Mouse (Mus musculus) heart, embryonic 13.5 days (tissue): ENCODE measurements at regions not wholly inside any gene's neighbourhood (a gene's known extent, or its start where the extent isn't known, plus 50 kb on each side); places are given as distances from the start of the nearest gene placed in this dataset.
"Not testable (repeated sequence)": the region's sequence is repeated elsewhere in the genome, so short reads cannot be mapped to it uniquely, and the experiment has no call there.

Source experiments
- ATAC-seq: fragments of 200-750 bp; cut with Nextera tagmentation; 2 replicates; pipeline ENCODE4 v1.8.0; 2017; ENCODE audit warnings: moderate TSS enrichment; ENCODE audit not compliant: insufficient number of reproducible peaks, low FRiP score, low TSS enrichment; ENCODE audit errors: extremely low read depth
- H3K27ac ChIP-seq: fragments of 300-500 bp; sonication (generic); replicated peaks from 2 replicates; pipeline ENCODE4 v1.5.1; 2015; ENCODE audit warnings: moderate library complexity, mild to moderate bottlenecking, inconsistent platforms
- H3K27me3 ChIP-seq: fragments of 300-500 bp; sonication (generic); replicated peaks from 2 replicates; pipeline ENCODE4 v1.6.1; 2015; ENCODE audit warnings: mild to moderate bottlenecking, inconsistent platforms
- H3K36me3 ChIP-seq: fragments of 300-500 bp; sonication (generic); 2 replicates; pipeline ENCODE4 v1.6.1; 2015; ENCODE audit warnings: mild to moderate bottlenecking, inconsistent platforms
- H3K4me1 ChIP-seq: fragments of 300-500 bp; sonication (generic); 2 replicates; pipeline ENCODE4 v1.6.1; 2015; ENCODE audit warnings: inconsistent platforms
- H3K4me2 ChIP-seq: fragments of 300-500 bp; sonication (generic); 2 replicates; pipeline ENCODE4 v1.6.1; 2015; ENCODE audit warnings: inconsistent platforms, mild to moderate bottlenecking, moderate library complexity
- H3K4me3 ChIP-seq: fragments of 300-500 bp; sonication (generic); 2 replicates; pipeline ENCODE4 v1.5.1; 2015; ENCODE audit warnings: moderate library complexity, mild to moderate bottlenecking, inconsistent platforms
- H3K9ac ChIP-seq: fragments of 300-500 bp; sonication (generic); 2 replicates; pipeline ENCODE4 v1.6.1; 2015; ENCODE audit warnings: inconsistent platforms, mild to moderate bottlenecking, moderate library complexity
- H3K9me3 ChIP-seq: fragments of 300-500 bp; sonication (generic); 2 replicates; pipeline ENCODE4 v1.6.1; 2016; ENCODE audit warnings: inconsistent platforms
- WGBS: fragments of 180-500 bp; shearing (Covaris S2); methylation state at CpG from one replicate; pipeline ENCODE4 v1.1.7; 2015; ENCODE audit warnings: mixed read lengths; 5-methylcytosine and 5-hydroxymethylcytosine counted together

- ATAC-seq: no peak
- Histone ChIP-seq H3K9ac (no peak overlapping the region), H3K27me3 (no peaks in the 10 kb centered on the region), H3K4me1 (peaks cover 11% of the 10 kb centered on the region), H3K27ac (no peak overlapping the region), H3K36me3 (no peaks in the 10 kb centered on the region), H3K9me3 (peaks cover 4% of the 10 kb centered on the region; the same call in 1 of the 2 replicates), H3K4me3 (no peak overlapping the region), H3K4me2 (no peak overlapping the region)
- 71% methylated on average over 14 of the region's 14 CpGs for WGBS
These were observed 84.0 kb upstream of the Arl4c start for GRCm38 (mm10) chr1:88786066-88786465.

- no peak overlapping the region for H3K27ac ChIP-seq
- no peak overlapping the region for H3K9ac ChIP-seq
- no peak overlapping the region for H3K4me3 ChIP-seq
- no peaks in the 10 kb centered on the region for H3K36me3 ChIP-seq
- no peak for ATAC-seq
- 67% methylated on average over 7 of the region's 7 CpGs for WGBS
- H3K27me3 ChIP-seq: no peaks in the 10 kb centered on the region
- peaks cover 4% of the 10 kb centered on the region; the same call in 1 of the 2 replicates for H3K9me3 ChIP-seq
- H3K4me2 ChIP-seq: no peak overlapping the region
- peaks cover 3% of the 10 kb centered on the region for H3K4me1 ChIP-seq
These were observed 88.7 kb upstream of the Arl4c start for GRCm38 (mm10) chr1:88790674-88791073.

- H3K36me3 ChIP-seq: no peaks in the 10 kb centered on the region
- H3K27ac ChIP-seq: no peak overlapping the region
- H3K4me2 ChIP-seq: no peak overlapping the region
- H3K27me3 ChIP-seq: no peaks in the 10 kb centered on the region
- no peak for ATAC-seq
- H3K9me3 ChIP-seq: no peaks in the 10 kb centered on the region
- peaks cover 12% of the 10 kb centered on the region for H3K4me1 ChIP-seq
- WGBS: 78% methylated on average over 10 of the region's 10 CpGs
- no peak overlapping the region for H3K9ac ChIP-seq
- no peak overlapping the region for H3K4me3 ChIP-seq
These were observed 92.9 kb upstream of the Arl4c start for GRCm38 (mm10) chr1:88794926-88795325.

GRCm38 (mm10) chr1:88798473-88798872 is 96.5 kb upstream of the Arl4c start:
- Histone ChIP-seq H3K27ac (no peak overlapping the region), H3K9ac (no peak overlapping the region), H3K27me3 (no peaks in the 10 kb centered on the region), H3K9me3 (peaks cover 4% of the 10 kb centered on the region; the same call in 1 of the 2 replicates), H3K4me1 (peaks cover 24% of the 10 kb centered on the region), H3K36me3 (no peaks in the 10 kb centered on the region), H3K4me3 (no peak overlapping the region), H3K4me2 (no peak overlapping the region)
- WGBS: 85% methylated on average over 14 of the region's 14 CpGs
- no peak for ATAC-seq

- H3K36me3 ChIP-seq: no peaks in the 10 kb centered on the region
- H3K27me3 ChIP-seq: no peaks in the 10 kb centered on the region
- 71% methylated on average over 8 of the region's 8 CpGs for WGBS
- peaks cover 24% of the 10 kb centered on the region for H3K4me1 ChIP-seq
- ATAC-seq: no peak
- no peak overlapping the region for H3K4me3 ChIP-seq
- no peak overlapping the region for H3K4me2 ChIP-seq
- no peak overlapping the region for H3K9ac ChIP-seq
- no peak overlapping the region for H3K27ac ChIP-seq
- peaks cover 4% of the 10 kb centered on the region; the same call in 1 of the 2 replicates for H3K9me3 ChIP-seq
These were observed 96.9 kb upstream of the Arl4c start for GRCm38 (mm10) chr1:88798874-88799273.

DNA sequence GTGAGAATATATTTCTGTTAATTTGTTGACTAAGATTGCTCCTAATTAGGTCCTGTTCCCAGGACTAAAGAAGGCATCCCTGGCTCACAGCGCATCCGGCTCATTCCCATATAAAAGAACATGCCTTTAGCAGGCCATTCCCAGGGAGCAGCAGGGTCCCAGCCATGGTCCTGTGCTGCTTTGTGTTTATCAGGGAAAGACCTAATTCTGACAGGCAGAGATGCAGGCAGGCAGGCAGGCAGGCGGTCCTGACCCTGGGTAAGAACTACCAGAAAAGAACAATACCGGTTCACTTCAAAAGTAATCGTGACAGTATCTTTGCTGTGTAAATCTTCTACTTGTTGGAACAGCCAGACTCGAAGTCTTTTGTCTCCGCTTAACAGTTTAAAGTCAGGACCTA is 97.3 kb upstream of the Arl4c start:
- Histone ChIP-seq H3K27ac (no peak overlapping the region; the same call in 1 of the 2 replicates), H3K4me2 (no peak overlapping the region), H3K9ac (no peak overlapping the region), H3K27me3 (no peaks in the 10 kb centered on the region), H3K36me3 (no peaks in the 10 kb centered on the region), H3K4me3 (no peak overlapping the region), H3K4me1 (peaks cover 24% of the 10 kb centered on the region), H3K9me3 (peaks cover 4% of the 10 kb centered on the region; the same call in 1 of the 2 replicates)
- no peak for ATAC-seq
- whole genome bisulfite sequencing: 48% methylated on average over 7 of the region's 7 CpGs

DNA sequence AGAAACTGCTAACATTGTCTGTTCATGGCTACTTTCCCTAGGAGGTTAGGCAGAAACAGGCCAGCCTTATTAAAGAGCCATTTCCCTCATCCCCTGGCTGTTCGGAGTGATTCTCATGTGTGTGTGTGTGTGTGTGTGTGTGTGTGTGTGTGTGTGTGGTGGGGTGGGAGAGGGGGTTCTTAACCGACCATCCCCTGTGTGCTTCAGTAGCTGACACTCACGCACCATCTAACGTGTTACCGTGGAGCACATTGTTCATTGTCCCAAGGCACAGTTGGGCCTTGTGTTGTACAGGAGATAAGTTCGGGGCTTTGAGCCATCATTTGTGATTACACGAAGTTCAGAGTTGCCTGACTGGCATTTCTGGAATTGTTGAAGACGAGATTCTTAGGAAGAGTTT is 97.8 kb upstream of the Arl4c start:
- 32% methylated on average over 8 of the region's 8 CpGs for WGBS
- Histone ChIP-seq H3K9ac (no peak overlapping the region), H3K4me3 (no peak overlapping the region), H3K4me2 (no peak overlapping the region), H3K27me3 (no peaks in the 10 kb centered on the region), H3K9me3 (peaks cover 4% of the 10 kb centered on the region; the same call in 1 of the 2 replicates), H3K4me1 (peaks cover 24% of the 10 kb centered on the region), H3K27ac (no peak overlapping the region; the same call in 1 of the 2 replicates), H3K36me3 (no peaks in the 10 kb centered on the region)
- no peak for ATAC-seq

DNA sequence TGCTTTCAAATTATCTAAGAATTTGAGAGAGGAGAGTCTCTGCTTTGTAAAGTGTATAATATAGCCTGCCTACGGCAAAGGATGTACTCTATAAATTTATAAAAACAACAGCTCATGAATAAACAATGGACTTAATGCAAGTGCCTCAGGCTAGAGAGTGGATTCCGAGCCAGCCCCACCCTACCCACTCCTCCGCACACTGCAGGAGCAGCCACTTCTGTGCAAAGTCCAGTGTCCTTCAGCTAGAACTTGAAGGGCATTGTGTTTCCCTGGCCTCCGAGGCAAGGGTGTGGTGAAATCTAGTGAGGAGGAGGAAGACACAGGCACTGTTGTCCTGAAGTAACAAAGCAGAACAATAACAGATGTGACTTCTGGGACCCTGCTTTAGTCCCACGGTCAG is 98.4 kb upstream of the Arl4c start:
- Histone ChIP-seq H3K27ac (0 out of 2 replicates have a peak overlapping the region, but pooled peaks have one; percentile 32), H3K4me2 (no peak overlapping the region), H3K27me3 (no peaks in the 10 kb centered on the region), H3K4me1 (peaks cover 24% of the 10 kb centered on the region), H3K36me3 (no peaks in the 10 kb centered on the region), H3K9me3 (peaks cover 4% of the 10 kb centered on the region; the same call in 1 of the 2 replicates), H3K9ac (no peak overlapping the region), H3K4me3 (no peak overlapping the region)
- no peak for ATAC-seq
- WGBS: 38% methylated on average over 5 of the region's 5 CpGs

- not testable (repeated sequence) for H3K36me3 ChIP-seq, ATAC-seq, H3K9me3 ChIP-seq, H3K27ac ChIP-seq, H3K4me3 ChIP-seq, H3K4me2 ChIP-seq, H3K27me3 ChIP-seq, H3K9ac ChIP-seq
- H3K4me1 ChIP-seq: peaks cover 24% of the 10 kb centered on the region
These were observed 99.1 kb upstream of the Arl4c start for GRCm38 (mm10) chr1:88801151-88801550.

GRCm38 (mm10) chr1:88806960-88807359 is 104.9 kb upstream of the Arl4c start:
- ATAC-seq: no peak
- Histone ChIP-seq H3K36me3 (no peaks in the 10 kb centered on the region), H3K4me2 (no peak overlapping the region), H3K4me1 (no peaks in the 10 kb centered on the region), H3K9me3 (peaks cover 4% of the 10 kb centered on the region; the same call in 1 of the 2 replicates), H3K4me3 (no peak overlapping the region), H3K9ac (no peak overlapping the region), H3K27me3 (no peaks in the 10 kb centered on the region), H3K27ac (no peak overlapping the region)
- 55% methylated on average over 6 of the region's 6 CpGs for WGBS

GRCm38 (mm10) chr1:88807901-88808300 is 105.9 kb upstream of the Arl4c start:
- ATAC-seq: no peak
- no peak overlapping the region for H3K4me3 ChIP-seq
- 75% methylated on average over 6 of the region's 6 CpGs for WGBS

GRCm38 (mm10) chr1:88808508-88808907 is 106.5 kb upstream of the Arl4c start:
- no peaks in the 10 kb centered on the region for H3K4me1 ChIP-seq
- no peak for ATAC-seq
- H3K27me3 ChIP-seq: no peaks in the 10 kb centered on the region
- H3K4me3 ChIP-seq: no peak overlapping the region
- no peak overlapping the region for H3K27ac ChIP-seq
- no peak overlapping the region for H3K4me2 ChIP-seq
- no peak overlapping the region for H3K9ac ChIP-seq
- no peaks in the 10 kb centered on the region for H3K9me3 ChIP-seq
- 63% methylated on average over 3 of the region's 3 CpGs for WGBS
- no peaks in the 10 kb centered on the region for H3K36me3 ChIP-seq

More at GRCm38 (mm10) chr1:88807901-88808300, 105.9 kb upstream of the Arl4c start:
- Histone ChIP-seq H3K27ac (no peak overlapping the region), H3K9ac (no peak overlapping the region), H3K36me3 (no peaks in the 10 kb centered on the region), H3K9me3 (peaks cover 1% of the 10 kb centered on the region; the same call in 1 of the 2 replicates), H3K27me3 (no peaks in the 10 kb centered on the region), H3K4me1 (no peaks in the 10 kb centered on the region), H3K4me2 (no peak overlapping the region)
